Mouse (Mus musculus): ENCODE data around the gene Plekha7. TPM values are rescaled to one million over a fixed set of nuclear protein-coding genes. Genes with fewer than 3 reads are reported as not detected.

The Plekha7 gene
- total RNA-seq, 2 experiments from 2014 or later: 18.7 to 21.5 TPM

DNA sequence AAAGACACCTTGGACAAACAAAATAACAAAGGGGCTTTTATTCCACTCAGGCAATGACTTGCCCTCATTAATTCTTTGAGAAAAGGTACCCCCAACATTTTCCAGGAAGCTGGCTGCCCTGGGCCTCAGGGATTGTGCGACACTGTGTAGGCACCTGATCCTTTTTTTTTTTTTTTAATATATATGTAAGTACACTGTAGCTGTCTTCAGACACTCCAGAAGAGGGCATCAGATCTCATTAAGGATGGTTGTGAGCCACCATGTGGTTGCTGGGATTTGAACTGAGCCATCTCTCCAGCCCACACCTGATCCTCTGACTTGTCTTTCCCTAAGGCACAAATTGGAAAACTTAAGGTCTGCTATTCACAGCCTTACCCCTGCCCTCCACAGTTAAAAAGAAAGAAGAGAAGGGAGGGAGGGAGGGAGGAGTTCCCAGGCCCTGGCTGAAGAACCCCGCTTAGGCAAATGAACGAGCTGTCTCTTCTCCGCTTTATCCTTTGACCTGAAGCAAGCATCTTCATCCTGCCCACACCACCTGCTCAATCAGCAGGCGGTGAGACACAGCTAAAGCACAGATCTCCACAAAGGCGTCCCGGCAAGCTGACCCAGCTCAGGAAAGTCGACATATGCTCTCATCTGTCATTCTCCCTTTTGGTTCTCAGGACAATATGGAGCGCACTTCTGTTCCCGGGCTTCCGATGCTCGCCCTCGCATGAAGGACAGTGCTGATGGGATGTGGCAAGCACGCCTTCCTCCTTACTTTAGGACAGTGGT is 85.0 kb downstream of the Plekha7 start:
- DNase-seq (ENCODE audit: low spot score in 2 of 2): no peak

DNA sequence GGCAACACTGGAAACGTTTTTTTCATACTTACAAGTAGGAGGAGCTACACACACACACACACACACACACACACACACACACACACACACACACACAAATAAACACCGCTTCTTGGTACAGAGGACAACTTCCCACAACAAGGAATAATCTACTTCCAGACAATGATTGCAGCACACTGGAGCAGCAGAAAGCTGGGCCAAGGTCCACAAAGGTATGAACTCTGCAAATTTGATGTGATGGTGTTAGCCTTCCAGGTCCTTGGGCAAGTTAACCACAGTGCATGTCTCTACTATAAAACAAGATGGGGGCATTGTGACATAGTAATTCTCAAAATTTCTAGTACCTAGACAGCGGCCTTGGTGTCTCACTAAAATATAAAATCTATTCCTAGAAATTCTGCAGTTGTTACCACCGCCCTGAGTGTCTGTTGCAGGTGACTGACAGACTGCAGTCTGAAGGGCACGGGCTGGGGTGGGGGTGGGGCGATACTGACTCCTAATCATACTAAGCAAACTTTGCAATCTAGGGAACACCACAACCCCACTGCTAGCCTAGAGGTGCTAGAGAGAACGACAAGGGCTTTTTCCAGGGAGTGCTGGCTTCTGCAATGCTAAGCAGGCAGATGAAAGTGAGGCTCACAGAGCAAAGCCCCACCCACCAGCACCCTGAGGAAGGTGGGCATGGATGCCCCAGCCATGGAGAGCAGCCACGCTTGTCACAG is 85.7 kb downstream of the Plekha7 start:
- no peak for DNase-seq (ENCODE audit: low spot score in 2 of 2)

GRCm38 (mm10) chr7:116221883-116222282 is 86.3 kb downstream of the Plekha7 start:
- no peak for DNase-seq (ENCODE audit: low spot score in 2 of 2)

GRCm38 (mm10) chr7:116220103-116220707 is 88.0 kb downstream of the Plekha7 start:
- DNase-seq (ENCODE audit: low spot score in 2 of 2): no peak

DNA sequence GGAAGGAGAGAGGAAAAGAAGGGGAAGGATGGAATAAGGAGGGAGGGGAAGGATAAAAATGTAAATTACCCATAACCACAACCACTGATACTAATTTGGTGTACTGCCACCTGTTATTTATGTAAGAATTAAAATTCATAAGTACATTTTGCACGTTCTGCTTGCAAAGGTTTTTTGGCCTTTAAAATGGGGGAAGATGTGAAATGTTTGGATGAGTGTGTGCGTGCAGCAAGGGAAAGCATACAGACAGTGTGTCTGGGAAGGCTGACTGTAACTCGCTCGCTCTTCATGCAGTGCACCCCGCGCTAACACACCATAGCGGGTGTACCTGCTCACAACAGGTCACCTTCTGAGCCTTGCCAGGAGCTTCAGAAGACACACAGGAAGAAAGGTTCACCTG is 90.4 kb downstream of the Plekha7 start:
- no peak for DNase-seq (ENCODE audit: low spot score in 2 of 2)

DNA sequence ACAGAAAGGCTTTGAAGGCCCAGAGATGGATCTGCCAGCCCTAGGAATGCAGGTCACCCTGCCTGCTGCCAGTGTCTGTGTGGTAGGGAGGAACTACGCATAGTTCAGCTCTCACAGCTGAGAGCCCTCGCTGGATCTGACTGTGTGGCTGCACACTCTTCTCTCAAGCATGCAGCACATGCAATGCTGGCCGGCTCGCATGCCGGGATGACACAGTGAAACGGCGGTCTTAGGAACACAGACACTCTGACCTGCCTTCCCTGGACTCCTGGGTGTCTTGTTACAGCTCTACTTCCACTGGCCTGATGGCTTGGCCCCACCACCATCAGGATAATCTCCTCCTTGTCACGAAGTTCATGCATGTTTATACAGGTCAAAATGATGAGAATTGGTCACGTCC is 96.3 kb downstream of the Plekha7 start:
- DNase-seq (ENCODE audit: low spot score in 2 of 2): no peak

GRCm38 (mm10) chr7:116209926-116210631 is 98.1 kb downstream of the Plekha7 start:
- DNase-seq (ENCODE audit: low spot score in 2 of 2): no peak

GRCm38 (mm10) chr7:116208880-116209279 is 99.3 kb downstream of the Plekha7 start:
- DNase-seq (ENCODE audit: low spot score in 2 of 2): no peak

DNA sequence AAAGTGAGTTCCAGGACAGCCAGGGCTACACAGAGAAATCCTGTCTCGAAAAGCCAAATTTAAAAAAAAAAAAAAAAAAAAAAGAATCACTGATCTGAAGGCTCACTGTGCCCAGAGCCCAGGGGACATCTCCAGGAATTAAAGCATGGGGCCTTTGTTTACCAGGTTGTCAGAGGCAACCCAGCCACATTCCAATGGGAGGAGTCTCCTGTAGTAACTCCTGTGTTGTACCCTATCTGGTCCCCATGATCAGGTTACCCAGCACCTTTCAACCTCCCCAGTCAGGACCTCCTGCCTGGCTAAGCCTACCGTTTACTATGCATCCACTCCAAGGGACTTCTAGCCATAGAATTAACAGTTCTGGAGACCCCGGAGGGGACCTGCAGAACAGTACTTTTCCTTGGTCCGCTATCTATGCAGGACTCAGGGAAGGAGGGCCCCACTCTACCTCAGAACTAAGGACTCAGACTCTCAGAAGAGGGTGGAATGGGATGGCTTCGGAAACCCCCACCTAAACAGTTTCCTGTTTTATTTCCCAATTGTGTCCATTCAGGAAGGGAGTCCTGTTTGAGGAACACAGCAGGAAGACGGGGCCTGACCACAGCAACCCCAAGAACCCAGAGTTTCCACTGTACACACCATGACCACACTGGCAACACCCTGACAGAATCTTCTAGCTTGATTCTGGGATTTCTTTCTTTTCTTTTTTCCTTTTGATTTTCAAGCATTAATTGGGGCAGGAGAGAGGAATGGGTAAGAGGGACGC is 101.2 kb downstream of the Plekha7 start:
- no peak for DNase-seq (ENCODE audit: low spot score in 2 of 2)

- no peak for DNase-seq (ENCODE audit: low spot score in 2 of 2)
These were observed 102.7 kb downstream of the Plekha7 start for GRCm38 (mm10) chr7:116205451-116205850.

GRCm38 (mm10) chr7:116202033-116202681 is 106.0 kb downstream of the Plekha7 start:
- no peak for DNase-seq (ENCODE audit: low spot score in 2 of 2)

GRCm38 (mm10) chr7:116200951-116201351 is 107.2 kb downstream of the Plekha7 start:
- no peak for DNase-seq (ENCODE audit: low spot score in 2 of 2)

DNA sequence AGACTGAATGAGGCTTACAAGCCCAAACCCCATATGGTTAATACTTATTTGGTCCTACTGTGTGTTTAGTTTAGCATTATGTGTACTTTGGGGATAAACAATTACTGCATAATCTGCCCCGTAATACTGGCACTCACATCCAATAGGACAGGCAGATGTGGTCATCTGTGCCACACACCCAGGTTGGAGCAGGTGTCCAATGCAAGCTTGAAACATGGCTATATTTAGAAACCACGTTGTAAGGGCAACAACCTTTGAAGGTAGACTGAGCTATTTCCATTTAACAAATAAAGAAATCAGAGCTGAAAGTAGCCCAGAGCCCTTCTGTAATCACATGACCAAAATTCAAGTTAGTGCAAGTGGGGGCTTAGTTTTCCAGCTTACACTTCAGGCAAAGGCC is 107.6 kb downstream of the Plekha7 start:
- DNase-seq (ENCODE audit: low spot score in 2 of 2): no peak

DNA sequence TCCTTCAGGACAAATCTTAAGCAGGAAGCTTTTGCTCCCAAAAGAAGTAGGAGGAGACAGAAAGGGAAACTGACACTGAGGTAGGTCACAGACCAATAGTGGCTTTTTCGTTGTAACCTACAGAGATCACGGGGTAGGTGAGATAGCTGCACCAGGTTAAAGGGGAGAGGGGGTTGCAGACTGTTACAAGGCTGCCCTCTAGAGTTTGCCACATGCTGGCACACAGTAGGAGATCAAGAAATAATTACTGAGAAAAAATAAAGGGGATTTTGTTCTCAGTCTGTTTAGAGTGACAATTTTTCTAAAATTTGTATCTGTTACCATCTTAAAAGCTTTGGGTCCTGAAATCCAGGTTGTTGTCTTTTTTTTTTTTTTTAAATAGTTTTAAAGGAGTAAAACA is 109.3 kb downstream of the Plekha7 start:
- DNase-seq (ENCODE audit: low spot score in 2 of 2): no peak

DNA sequence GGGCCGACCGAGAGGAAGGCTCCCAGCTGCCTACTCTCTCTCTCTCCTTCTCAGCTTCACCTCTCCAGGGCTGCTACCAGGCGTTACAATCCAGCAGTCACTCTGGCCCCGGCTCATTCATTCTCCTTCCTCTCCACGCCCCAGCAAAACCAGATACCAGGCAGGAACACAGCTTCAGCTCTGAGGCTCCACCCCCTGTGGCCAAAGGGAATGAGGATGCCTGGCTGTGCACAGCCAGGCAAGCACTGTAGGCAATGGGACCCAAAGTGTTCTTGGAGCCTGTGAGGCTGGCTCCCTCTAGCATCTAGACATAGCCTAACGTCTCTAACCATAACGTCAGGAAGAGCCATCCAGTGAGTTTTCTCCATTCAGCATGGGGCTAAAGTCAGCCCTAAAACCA is 109.8 kb downstream of the Plekha7 start:
- no peak for DNase-seq (ENCODE audit: low spot score in 2 of 2)

DNA sequence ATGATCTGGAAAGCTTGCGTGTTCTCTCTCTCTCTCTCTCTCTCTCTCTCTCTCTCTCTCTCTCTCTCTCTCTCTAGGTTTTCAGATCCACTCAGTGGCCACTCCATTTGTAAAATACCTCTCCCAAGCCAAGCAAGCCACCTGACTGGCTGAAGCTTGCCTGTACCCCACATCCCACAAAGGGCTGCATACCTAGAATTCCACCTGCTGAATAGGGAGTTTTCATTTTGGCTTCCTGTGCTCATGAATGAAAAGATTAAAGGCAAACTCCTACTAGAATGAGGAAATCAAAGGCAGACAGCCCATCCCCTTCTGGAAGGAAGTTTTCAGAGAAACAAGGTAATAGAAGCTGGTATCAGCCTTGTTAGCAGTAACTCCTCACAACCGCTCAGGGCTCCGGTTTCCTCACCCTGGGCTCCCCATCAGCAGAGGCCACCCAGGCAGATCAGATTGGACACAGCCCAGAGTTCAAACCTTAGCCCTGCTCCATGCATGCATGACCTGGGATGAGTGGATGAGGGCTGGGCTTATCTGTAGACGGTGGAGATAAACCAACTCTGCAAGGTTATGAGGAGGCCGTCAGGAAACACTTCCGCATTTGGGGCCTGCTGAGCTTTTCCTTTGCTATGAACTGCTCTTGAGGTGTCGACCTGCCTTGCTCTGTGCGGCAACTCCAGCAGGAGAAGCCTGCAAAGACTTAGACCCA is 111.0 kb downstream of the Plekha7 start:
- DNase-seq (ENCODE audit: low spot score in 2 of 2): no peak

DNA sequence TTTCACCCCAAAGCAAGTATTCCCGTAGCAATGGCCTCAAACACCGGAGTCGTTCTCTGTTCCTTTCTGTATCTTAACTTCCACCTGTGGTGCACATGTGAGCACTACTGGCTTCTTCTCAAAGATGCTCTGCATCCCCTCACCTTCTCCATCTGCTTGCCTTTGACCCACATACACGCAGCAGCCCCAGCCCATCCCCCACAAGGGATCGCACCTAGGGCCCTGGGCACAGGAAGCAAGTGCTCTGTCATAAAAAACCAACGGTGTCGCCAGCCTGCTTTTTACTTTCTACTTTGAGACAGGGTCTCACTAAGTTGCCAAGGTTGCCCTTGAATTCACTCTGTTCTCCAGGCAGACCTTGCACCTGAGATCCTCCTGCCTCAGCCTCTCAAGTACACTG is 113.2 kb downstream of the Plekha7 start:
- DNase-seq (ENCODE audit: low spot score in 2 of 2): no peak

DNA sequence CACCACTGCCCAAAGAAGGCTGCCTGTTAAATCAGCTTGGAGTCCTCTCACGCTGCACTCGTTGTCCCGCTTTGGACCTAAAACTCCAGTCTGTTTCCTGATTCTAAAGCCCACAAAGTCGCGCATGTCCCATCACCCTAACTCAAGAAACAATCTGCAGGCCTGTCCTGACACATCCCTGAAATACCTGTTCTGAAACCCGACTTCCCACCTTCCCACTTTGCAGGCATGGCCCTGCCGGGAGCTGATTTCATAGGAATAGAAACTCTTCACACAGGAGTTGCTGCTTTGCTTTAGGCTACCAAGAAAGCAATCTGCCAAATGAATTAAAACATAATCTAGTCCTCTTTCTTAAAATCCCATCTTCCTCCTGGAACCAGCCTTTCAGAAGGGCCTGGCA is 115.2 kb downstream of the Plekha7 start:
- no peak for DNase-seq (ENCODE audit: low spot score in 2 of 2)

GRCm38 (mm10) chr7:116192096-116192595 is 116.0 kb downstream of the Plekha7 start:
- DNase-seq (ENCODE audit: low spot score in 2 of 2): no peak

- peak; percentile 33 to 34 for DNase-seq (ENCODE audit: low spot score in 2 of 2)
These were observed 117.0 kb downstream of the Plekha7 start for GRCm38 (mm10) chr7:116191138-116191537.

All from left cerebral cortex, adult 18-20 months (tissue).